Mouse (Mus musculus) brain, embryonic 18.5 days (tissue): Measurements from ENCODE around the gene Nek4.

Experiments used
- DNase-seq: peaks from one replicate; pipeline ENCODE4 v3.0.0-alpha.2; 2012; ENCODE audit warnings: low read depth, low spot score

Gene Nek4

DNA sequence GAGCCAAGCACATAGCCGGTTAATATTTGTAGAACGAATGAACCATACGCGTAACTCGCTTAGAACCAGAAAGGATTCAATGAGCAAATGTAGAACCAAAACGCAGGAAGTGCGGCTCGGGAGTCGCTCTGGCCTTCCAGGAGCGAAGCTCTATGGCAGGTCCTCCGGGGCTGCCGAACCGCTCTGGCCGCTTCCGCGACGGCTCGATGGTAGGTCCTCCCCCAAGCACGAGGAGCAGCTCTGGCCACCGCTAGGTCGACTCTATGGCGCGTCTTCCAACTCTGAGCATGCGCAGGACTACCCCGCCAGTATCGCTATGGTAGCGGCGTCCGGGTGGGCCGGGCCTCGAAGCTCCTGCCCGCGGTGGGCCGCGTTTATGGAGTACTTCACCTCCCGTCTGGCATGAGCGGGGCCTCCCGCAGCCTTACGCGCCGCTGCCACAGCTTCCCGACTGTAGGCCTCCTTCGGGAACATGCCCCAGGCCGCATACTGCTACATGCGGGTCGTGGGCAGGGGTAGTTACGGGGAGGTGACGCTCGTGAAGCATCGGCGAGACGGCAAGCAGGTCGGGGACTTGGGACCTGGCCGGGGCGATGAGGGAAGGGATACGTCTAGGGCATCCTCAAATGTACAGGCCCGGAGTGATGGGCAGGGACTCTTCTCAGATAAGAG is at the start of gene Nek4:
Gene Nek4, plus strand, starts transcription at position 224 of the 672 bp plus-strand sequence.
- peak; percentile 95 for DNase-seq

DNA sequence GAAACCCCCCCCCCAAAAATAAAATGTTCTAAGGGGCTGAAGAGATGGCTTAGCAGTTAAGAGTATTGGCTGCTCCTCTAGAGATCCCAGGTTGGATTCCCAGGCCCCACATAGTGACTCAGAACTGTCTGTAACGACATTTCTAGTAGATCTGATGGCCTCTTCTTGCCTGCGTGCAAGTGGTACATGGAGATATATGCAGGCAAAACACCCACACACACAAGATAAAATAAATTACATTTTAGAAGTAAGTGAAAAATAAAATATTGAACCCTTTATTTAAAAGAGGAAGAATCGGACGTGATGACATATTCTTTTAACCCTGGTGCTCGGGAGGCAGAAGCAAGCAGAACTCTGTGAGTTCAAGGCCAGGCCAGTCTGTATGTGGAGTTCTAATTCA is 48.5 kb upstream of the Nek4 start:
- DNase-seq = no peak

DNA sequence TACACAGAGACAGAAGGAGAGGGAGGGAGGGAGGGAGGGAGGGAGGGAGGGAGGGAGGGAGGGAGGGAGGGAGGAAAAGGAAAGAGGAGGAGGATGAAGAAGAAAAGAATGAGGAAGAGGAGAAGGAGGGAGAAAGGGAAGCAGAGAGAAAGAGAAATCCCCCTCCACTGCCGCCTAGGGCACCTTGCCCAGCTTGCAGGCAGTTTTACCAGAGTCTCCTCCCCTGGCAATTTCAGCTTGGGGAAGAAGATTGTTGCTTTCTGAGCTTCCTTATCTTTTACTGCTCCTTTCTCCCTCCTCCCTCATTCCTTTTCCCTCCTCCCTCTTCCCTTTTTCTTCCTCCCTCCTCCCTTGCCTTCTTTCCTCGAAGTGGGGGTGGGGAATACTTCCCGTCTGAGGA is 48.1 kb upstream of the Nek4 start:
- no peak for DNase-seq

GRCm38 (mm10) chr14:30904307-30904706 is 46.9 kb upstream of the Nek4 start:
- no peak for DNase-seq

GRCm38 (mm10) chr14:30906001-30906400 is 45.2 kb upstream of the Nek4 start:
- no peak for DNase-seq

DNA sequence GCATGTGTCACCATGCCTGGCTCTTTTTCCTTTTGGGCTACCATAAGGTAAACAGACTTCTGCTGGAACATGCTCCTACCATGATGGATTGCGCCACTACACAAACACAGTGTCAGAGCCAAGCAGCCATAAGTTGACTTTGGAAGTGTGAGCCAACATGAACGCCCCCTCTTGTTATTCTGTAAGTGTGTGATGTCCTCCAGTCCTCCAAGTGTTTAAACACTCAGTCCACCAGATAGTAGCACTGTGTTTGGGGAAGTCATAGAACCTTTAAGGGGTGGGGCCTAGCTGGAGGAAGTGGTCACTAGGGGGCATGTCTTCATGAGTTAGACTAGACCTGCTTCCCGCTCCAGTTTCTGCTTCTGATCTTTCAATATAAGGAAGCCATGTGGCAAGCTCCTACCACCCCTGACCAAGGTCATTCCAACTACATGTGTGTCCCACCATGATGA is 43.3 kb upstream of the Nek4 start:
- no peak for DNase-seq

DNA sequence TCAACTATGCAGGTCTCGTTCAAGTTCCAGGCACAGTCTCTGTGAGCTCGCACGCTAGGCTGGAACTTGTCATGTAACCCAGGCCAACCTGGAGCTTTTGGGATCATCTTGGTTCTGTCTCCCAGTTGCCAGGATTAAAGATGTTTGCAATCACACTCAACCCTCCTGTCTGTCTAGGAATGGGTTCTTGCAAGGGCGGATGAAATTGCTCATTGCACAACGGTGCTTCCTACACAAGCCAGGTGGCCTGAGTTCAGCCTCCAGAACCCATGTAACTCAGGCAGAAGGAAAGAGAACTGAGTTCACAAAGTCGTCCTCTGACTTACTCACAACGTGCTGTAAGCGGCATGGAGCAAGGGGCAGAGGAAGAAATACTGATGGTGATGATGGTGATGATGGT is 40.0 kb upstream of the Nek4 start:
- DNase-seq = no peak

DNA sequence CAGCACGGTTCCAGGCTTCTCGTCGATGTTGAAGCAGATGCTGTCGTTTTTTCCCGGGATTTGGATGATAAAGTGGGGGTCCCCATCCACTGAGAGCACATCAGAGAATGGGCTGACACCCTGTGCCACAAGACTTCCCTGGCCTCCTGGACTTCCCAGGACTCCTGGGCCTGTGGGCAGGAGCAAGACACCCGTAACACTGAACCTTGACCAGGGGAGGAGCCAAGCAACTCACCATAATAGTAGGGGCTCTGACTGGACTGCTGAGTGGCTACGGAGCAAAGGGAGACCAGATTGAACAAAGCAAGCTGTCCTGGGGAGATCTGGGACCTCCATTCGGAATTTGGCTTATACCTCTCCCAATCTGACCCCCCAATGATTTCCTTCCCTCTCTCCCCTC is 38.5 kb upstream of the Nek4 start:
- no peak for DNase-seq

DNA sequence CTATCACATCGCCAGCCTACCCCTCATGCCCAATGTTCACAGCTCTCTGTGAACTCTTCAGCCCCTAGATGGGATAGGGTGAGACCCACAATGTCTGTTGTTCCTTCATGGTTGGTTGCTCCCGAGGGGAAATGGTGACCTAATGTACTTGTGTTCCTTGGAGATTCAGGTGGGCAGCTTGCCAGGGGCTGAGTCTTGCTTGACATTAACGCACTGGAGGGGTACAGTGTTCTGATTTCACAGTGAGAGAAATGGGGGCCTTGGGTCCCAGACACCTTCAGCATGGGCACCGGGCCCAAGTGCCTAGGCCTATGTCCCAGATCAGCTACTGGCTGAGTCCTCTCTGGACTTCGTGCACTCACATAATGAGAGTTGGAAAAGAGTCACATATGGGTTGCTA is 37.8 kb upstream of the Nek4 start:
- no peak for DNase-seq

DNA sequence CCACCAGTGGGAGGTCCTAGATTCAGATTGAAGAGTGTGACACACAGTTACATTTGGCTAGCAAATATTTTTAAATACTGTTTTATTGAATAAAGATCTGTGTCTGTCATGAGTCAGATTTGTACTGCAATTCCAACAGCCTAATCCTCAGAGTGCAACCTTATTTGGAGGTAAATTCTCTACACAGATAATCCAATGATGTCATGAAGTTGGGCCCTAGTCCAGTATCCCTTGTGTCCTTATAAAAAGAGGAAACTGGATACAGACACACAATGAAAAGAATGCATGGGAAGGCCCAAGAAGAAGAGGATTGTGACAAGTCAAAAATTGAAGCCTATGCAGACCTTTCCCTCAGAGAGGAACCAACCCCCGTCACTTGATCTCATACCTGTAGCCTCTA is 34.7 kb upstream of the Nek4 start:
- no peak for DNase-seq

DNA sequence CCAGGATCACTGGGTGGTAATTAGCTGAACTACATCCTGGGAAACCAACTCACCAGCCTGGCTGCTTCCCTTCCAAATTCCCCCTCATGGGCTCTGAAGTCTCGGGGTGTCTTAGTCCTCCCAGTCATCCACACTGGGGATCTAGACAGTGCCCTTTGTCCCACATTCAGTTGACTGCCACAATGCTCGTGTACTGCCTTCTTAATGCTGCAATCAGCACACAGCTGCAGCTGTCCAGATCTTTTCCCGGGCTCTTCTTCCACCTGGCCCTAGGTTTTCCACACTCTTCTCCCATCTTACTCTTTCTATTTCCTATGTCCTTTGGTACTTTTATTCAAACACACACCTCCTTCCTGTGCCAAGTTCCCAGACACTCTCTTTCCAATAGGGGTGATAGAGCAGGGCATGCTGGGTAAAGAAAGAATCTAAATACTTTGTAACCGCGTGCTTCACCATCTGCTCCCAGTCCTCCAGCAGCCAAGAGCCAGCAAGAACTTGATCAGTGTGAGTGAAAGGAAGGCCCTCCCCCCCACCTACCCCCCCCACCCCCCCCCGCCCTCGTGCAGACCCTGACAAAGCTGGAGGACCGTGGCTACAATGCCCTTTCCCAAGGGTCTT is 29.0 kb upstream of the Nek4 start:
- DNase-seq = no peak

DNA sequence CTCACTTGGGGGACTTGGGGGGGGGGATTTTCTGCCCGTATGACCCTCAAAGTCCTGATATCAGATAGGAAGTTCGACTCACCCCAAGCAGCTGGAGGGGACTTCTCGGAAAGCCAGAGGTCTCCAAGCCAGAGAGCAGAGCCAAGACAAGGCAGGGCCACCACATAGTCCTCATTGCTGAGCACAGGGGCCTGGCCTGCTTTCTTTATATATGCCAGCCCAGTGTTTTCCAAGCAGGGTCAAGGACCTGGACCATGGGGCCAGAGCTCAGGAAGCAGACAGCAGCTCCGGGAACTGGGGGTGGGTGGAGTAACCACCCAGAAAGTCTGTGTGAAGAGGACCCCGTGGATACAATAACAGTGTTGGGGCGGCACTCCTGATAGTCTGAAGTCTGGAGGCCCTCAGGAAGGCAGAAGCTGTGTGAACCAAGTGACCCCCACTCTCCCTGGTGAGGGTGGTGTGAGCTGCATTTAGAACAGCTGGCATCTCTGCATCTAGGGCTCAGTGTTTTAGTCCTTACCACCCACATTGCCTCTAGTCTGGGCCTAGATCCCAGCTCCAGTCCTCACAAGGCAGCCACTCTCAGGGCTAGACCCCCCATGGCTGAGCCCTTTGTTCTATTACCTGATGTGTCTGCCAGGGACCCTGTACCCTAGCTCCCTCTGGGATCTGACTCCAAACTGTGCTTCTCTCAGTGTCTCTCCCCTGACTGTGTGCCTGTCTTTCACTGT is 27.6 kb upstream of the Nek4 start, which contains the start of gene Itih3:
Gene Itih3, minus strand, starts transcription at position 386 of the 731 bp plus-strand sequence.
- no peak for DNase-seq

DNA sequence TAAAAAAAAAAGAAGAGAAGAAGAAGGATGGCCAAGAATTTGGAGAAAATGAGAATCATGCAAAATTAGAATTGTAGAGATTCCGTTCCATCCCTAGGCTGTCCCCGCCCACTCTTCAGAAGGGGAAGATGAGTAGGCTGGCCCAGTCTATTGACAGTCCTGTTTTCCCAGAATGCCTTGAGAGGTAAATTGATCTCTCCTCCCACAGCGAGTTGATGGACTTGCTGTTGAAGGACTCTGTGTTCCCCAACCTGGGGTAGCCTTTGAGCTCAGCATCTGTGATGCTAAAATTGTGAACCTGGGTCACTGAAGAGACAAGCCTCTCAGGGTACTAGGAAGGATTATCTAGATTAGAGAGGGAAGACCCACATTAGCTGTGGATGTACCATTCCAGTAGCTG is 25.7 kb upstream of the Nek4 start:
- DNase-seq = no peak

DNA sequence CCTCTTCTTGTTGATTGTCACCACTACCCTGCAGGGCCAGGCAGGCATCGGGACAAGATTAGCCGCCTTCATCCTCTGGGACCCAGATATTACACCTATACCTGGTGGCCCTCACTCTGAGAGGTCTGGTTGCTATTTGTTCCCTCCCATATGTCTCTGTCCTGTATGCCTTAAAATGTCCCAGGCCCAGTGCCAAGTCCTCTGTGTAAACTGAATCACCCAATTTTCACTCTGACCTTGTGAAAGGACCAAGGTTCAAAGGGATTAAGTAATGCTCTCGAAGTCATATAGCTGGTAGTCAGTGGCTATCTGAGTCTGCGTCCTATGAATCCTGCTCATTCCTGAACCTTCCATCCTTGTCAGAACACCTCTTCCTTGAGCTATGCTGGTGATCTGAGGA is 20.8 kb upstream of the Nek4 start:
- DNase-seq = no peak

- DNase-seq = no peak
Measured at GRCm38 (mm10) chr14:30933351-30933750, 17.8 kb upstream of the Nek4 start.

- no peak for DNase-seq
Measured at GRCm38 (mm10) chr14:30942254-30942653, 8.9 kb upstream of the Nek4 start.

- DNase-seq = no peak
Measured at GRCm38 (mm10) chr14:30943038-30943437, 8.1 kb upstream of the Nek4 start, which contains the start of gene Itih1. Gene Itih1 (minus strand): TSS chr14:30943289.

GRCm38 (mm10) chr14:30943860-30944674 is 7.1 kb upstream of the Nek4 start:
- no peak for DNase-seq

- DNase-seq = no peak
Measured at GRCm38 (mm10) chr14:30944745-30945144, 6.4 kb upstream of the Nek4 start.

- no peak for DNase-seq
Measured at GRCm38 (mm10) chr14:30949986-30950385, 1.2 kb upstream of the Nek4 start.

DNA sequence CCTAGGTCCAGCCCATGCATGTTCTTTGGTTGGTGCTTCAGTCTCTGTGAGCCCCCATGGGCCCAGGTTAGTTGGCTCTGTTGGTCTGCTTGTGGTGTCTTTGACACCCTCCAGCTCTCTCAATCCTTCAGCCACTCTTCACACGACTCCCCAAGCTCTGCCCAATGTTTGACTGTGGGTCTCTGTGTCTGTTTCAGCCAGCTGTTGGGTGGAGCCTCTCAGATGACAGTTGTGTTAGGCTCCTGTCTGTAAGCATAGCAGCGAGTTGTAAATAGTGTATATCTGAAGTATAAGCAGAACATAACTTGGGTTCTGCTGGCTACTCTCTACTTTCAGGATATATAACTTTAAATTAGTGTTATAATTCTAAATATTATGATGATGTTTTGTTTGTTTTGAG is 7.3 kb downstream of the Nek4 start:
- DNase-seq = no peak

DNA sequence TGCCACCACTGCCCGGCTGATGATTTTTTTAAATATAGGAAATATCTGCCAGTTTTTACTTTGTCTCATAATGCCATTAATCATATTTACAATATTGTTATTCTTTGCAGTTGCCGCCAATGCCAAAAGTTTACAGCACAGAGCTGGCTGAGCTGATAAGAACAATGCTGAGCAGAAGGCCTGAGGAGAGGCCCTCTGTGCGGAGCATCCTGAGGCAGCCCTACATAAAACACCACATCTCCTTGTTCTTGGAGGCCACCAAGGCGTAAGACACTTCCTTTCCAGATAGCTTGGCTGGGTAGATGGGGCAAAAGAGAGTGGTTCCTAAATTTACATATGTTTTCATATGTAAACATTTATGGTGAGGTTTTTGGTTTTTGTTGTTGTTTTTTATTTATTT is 7.9 kb downstream of the Nek4 start:
- DNase-seq = no peak
